Mouse (Mus musculus): ENCODE measurements at regions not wholly inside any gene's neighbourhood (a gene's known extent, or its start where the extent isn't known, plus 50 kb on each side); places are given as distances from the start of the nearest gene placed in this dataset.
A peak's percentile ranks its signal among the peaks of the same experiment; 100 is the strongest.

GRCm38 (mm10) chr1:4608824-4609223, 198.9 kb upstream of the Gm37988 start:
- Histone ChIP-seq H3K27ac (replicated peaks; ENCODE audit: low read depth, low read length) (no peak overlapping the region), H3K9me3 (ENCODE audit: control insufficient read depth, low read length) (no peaks in the 10 kb centered on the region), H3K4me2 (ENCODE audit: low read depth, low read length) (no peak overlapping the region), H3K4me1 (ENCODE audit: control insufficient read depth, insufficient read depth, low read length) (no peaks in the 10 kb centered on the region), H3K9ac (ENCODE audit: low read depth, low read length) (no peak overlapping the region), H3K27me3 (replicated peaks; ENCODE audit: control insufficient read depth, insufficient read depth, low read length) (no peaks in the 10 kb centered on the region), H3K36me3 (ENCODE audit: control insufficient read depth, insufficient read depth, low read length) (no peaks in the 10 kb centered on the region), H3K4me3 (ENCODE audit: low read depth, low read length) (no peak overlapping the region)
- 52% methylated on average over 2 of the region's 2 CpGs for WGBS
- no peak for ATAC-seq (ENCODE audit: low read depth)
- no peak for DNase-seq (ENCODE audit: low spot score)

GRCm38 (mm10) chr1:4613305-4613704, 194.4 kb upstream of the Gm37988 start:
- no peak overlapping the region for H3K27ac ChIP-seq (replicated peaks; ENCODE audit: low read depth, low read length)

GRCm38 (mm10) chr1:4615286-4615685, 192.4 kb upstream of the Gm37988 start:
- WGBS, result 86% methylated on average over 1 of the region's 1 CpGs
- Histone ChIP-seq H3K4me2 (ENCODE audit: low read depth, low read length) (no peak overlapping the region), H3K36me3 (ENCODE audit: control insufficient read depth, insufficient read depth, low read length) (no peaks in the 10 kb centered on the region), H3K4me1 (ENCODE audit: control insufficient read depth, insufficient read depth, low read length) (no peaks in the 10 kb centered on the region), H3K27me3 (replicated peaks; ENCODE audit: control insufficient read depth, insufficient read depth, low read length) (no peaks in the 10 kb centered on the region), H3K9me3 (ENCODE audit: control insufficient read depth, low read length) (no peaks in the 10 kb centered on the region), H3K9ac (ENCODE audit: low read depth, low read length) (no peak overlapping the region), H3K4me3 (ENCODE audit: low read depth, low read length) (no peak overlapping the region), H3K27ac (replicated peaks; ENCODE audit: low read depth, low read length) (no peak overlapping the region)
- DNase-seq (ENCODE audit: low spot score) (no peak), ATAC-seq (ENCODE audit: low read depth) (no peak)

More at GRCm38 (mm10) chr1:4613305-4613704, 194.4 kb upstream of the Gm37988 start:
- no peak for ATAC-seq (ENCODE audit: low read depth)
- Histone ChIP-seq H3K9ac (ENCODE audit: low read depth, low read length) (no peak overlapping the region), H3K36me3 (ENCODE audit: control insufficient read depth, insufficient read depth, low read length) (no peaks in the 10 kb centered on the region), H3K4me2 (ENCODE audit: low read depth, low read length) (no peak overlapping the region), H3K9me3 (ENCODE audit: control insufficient read depth, low read length) (no peaks in the 10 kb centered on the region), H3K4me1 (ENCODE audit: control insufficient read depth, insufficient read depth, low read length) (no peaks in the 10 kb centered on the region), H3K4me3 (ENCODE audit: low read depth, low read length) (no peak overlapping the region), H3K27me3 (replicated peaks; ENCODE audit: control insufficient read depth, insufficient read depth, low read length) (no peaks in the 10 kb centered on the region)
- 75% methylated on average over 4 of the region's 4 CpGs for WGBS
- no peak for DNase-seq (ENCODE audit: low spot score)

- H3K27me3 ChIP-seq (replicated peaks; ENCODE audit: control insufficient read depth, insufficient read depth, low read length), result no peaks in the 10 kb centered on the region
- no peak for DNase-seq (ENCODE audit: low spot score)
- H3K4me1 ChIP-seq (ENCODE audit: control insufficient read depth, insufficient read depth, low read length), result no peaks in the 10 kb centered on the region
- H3K4me2 ChIP-seq (ENCODE audit: low read depth, low read length), result no peak overlapping the region
- H3K9me3 ChIP-seq (ENCODE audit: control insufficient read depth, low read length), result no peaks in the 10 kb centered on the region
- WGBS, result 78% methylated on average over 10 of the region's 10 CpGs
- no peak overlapping the region for H3K9ac ChIP-seq (ENCODE audit: low read depth, low read length)
- no peaks in the 10 kb centered on the region for H3K36me3 ChIP-seq (ENCODE audit: control insufficient read depth, insufficient read depth, low read length)
- no peak overlapping the region for H3K4me3 ChIP-seq (ENCODE audit: low read depth, low read length)
- no peak overlapping the region for H3K27ac ChIP-seq (replicated peaks; ENCODE audit: low read depth, low read length)
- no peak for ATAC-seq (ENCODE audit: low read depth)
These were observed 190.2 kb upstream of the Gm37988 start for GRCm38 (mm10) chr1:4617479-4617878.

GRCm38 (mm10) chr1:4622408-4622807, 185.3 kb upstream of the Gm37988 start:
- H3K4me3 ChIP-seq (ENCODE audit: low read depth, low read length), result no peak overlapping the region
- no peaks in the 10 kb centered on the region for H3K27me3 ChIP-seq (replicated peaks; ENCODE audit: control insufficient read depth, insufficient read depth, low read length)
- no peaks in the 10 kb centered on the region for H3K36me3 ChIP-seq (ENCODE audit: control insufficient read depth, insufficient read depth, low read length)
- H3K9ac ChIP-seq (ENCODE audit: low read depth, low read length), result no peak overlapping the region
- ATAC-seq (ENCODE audit: low read depth) (no peak), DNase-seq (ENCODE audit: low spot score) (peak; percentile 89)
- no peak overlapping the region for H3K27ac ChIP-seq (replicated peaks; ENCODE audit: low read depth, low read length)
- 29% methylated on average over 5 of the region's 5 CpGs for WGBS
- H3K9me3 ChIP-seq (ENCODE audit: control insufficient read depth, low read length), result no peaks in the 10 kb centered on the region
- no peaks in the 10 kb centered on the region for H3K4me1 ChIP-seq (ENCODE audit: control insufficient read depth, insufficient read depth, low read length)
- no peak overlapping the region for H3K4me2 ChIP-seq (ENCODE audit: low read depth, low read length)

- no peak for DNase-seq (ENCODE audit: low spot score)
- Histone ChIP-seq H3K36me3 (ENCODE audit: control insufficient read depth, insufficient read depth, low read length) (no peaks in the 10 kb centered on the region), H3K9ac (ENCODE audit: low read depth, low read length) (no peak overlapping the region), H3K4me3 (ENCODE audit: low read depth, low read length) (no peak overlapping the region), H3K27me3 (replicated peaks; ENCODE audit: control insufficient read depth, insufficient read depth, low read length) (no peaks in the 10 kb centered on the region), H3K27ac (replicated peaks; ENCODE audit: low read depth, low read length) (no peak overlapping the region), H3K4me1 (ENCODE audit: control insufficient read depth, insufficient read depth, low read length) (no peaks in the 10 kb centered on the region), H3K9me3 (ENCODE audit: control insufficient read depth, low read length) (no peaks in the 10 kb centered on the region), H3K4me2 (ENCODE audit: low read depth, low read length) (no peak overlapping the region)
- ATAC-seq (ENCODE audit: low read depth), result no peak
- 49% methylated on average over 2 of the region's 2 CpGs for WGBS
These were observed 184.4 kb upstream of the Gm37988 start for GRCm38 (mm10) chr1:4623268-4623667.

- Histone ChIP-seq H3K27ac (replicated peaks; ENCODE audit: low read depth, low read length) (no peak overlapping the region), H3K4me1 (ENCODE audit: control insufficient read depth, insufficient read depth, low read length) (no peaks in the 10 kb centered on the region), H3K4me2 (ENCODE audit: low read depth, low read length) (no peak overlapping the region), H3K36me3 (ENCODE audit: control insufficient read depth, insufficient read depth, low read length) (no peaks in the 10 kb centered on the region), H3K9ac (ENCODE audit: low read depth, low read length) (no peak overlapping the region), H3K9me3 (ENCODE audit: control insufficient read depth, low read length) (no peaks in the 10 kb centered on the region), H3K27me3 (replicated peaks; ENCODE audit: control insufficient read depth, insufficient read depth, low read length) (no peaks in the 10 kb centered on the region), H3K4me3 (ENCODE audit: low read depth, low read length) (no peak overlapping the region)
- ATAC-seq (ENCODE audit: low read depth) (no peak), DNase-seq (ENCODE audit: low spot score) (no peak)
- 26% methylated on average over 7 of the region's 7 CpGs for WGBS
These were observed 153.8 kb upstream of the Gm37988 start for GRCm38 (mm10) chr1:4653937-4654336.

- H3K9ac ChIP-seq (ENCODE audit: low read depth, low read length), result no peak overlapping the region
- no peaks in the 10 kb centered on the region for H3K27me3 ChIP-seq (replicated peaks; ENCODE audit: control insufficient read depth, insufficient read depth, low read length)
- no peak for ATAC-seq (ENCODE audit: low read depth)
- H3K36me3 ChIP-seq (ENCODE audit: control insufficient read depth, insufficient read depth, low read length), result no peaks in the 10 kb centered on the region
- H3K27ac ChIP-seq (replicated peaks; ENCODE audit: low read depth, low read length), result no peak overlapping the region
- DNase-seq (ENCODE audit: low spot score), result no peak
- H3K4me3 ChIP-seq (ENCODE audit: low read depth, low read length), result no peak overlapping the region
- no peak overlapping the region for H3K4me2 ChIP-seq (ENCODE audit: low read depth, low read length)
- no peaks in the 10 kb centered on the region for H3K4me1 ChIP-seq (ENCODE audit: control insufficient read depth, insufficient read depth, low read length)
- H3K9me3 ChIP-seq (ENCODE audit: control insufficient read depth, low read length), result no peaks in the 10 kb centered on the region
These were observed 152.4 kb upstream of the Gm37988 start for GRCm38 (mm10) chr1:4655252-4655651.

- H3K36me3 ChIP-seq (ENCODE audit: control insufficient read depth, insufficient read depth, low read length), result no peaks in the 10 kb centered on the region
- no peaks in the 10 kb centered on the region for H3K9me3 ChIP-seq (ENCODE audit: control insufficient read depth, low read length)
- ATAC-seq (ENCODE audit: low read depth) (no peak), DNase-seq (ENCODE audit: low spot score) (no peak)
- H3K27me3 ChIP-seq (replicated peaks; ENCODE audit: control insufficient read depth, insufficient read depth, low read length), result no peaks in the 10 kb centered on the region
- WGBS, result 32% methylated on average over 5 of the region's 5 CpGs
- no peak overlapping the region for H3K9ac ChIP-seq (ENCODE audit: low read depth, low read length)
- H3K4me3 ChIP-seq (ENCODE audit: low read depth, low read length), result no peak overlapping the region
- no peak overlapping the region for H3K4me2 ChIP-seq (ENCODE audit: low read depth, low read length)
- no peak overlapping the region for H3K27ac ChIP-seq (replicated peaks; ENCODE audit: low read depth, low read length)
- H3K4me1 ChIP-seq (ENCODE audit: control insufficient read depth, insufficient read depth, low read length), result no peaks in the 10 kb centered on the region
These were observed 150.8 kb upstream of the Gm37988 start for GRCm38 (mm10) chr1:4656883-4657282.

Data from embryonic facial prominence, embryonic 14.5 days (tissue).